Mouse (Mus musculus) forebrain, embryonic 13.5 days (tissue): ENCODE measurements around the gene 1700029P11Rik. TPM values are rescaled to one million over a fixed set of nuclear protein-coding genes. Genes with fewer than 3 reads are reported as not detected.

Source experiments
- ATAC-seq: fragments of 200-750 bp; cut with Nextera tagmentation; 2 replicates; pipeline ENCODE4 v1.8.0; 2017
- H3K27ac ChIP-seq: fragments of 300-500 bp; sonication (generic); 2 replicates; pipeline ENCODE4 v1.5.1; 2015; ENCODE audit warnings: inconsistent platforms, mild to moderate bottlenecking, moderate library complexity
- H3K27me3 ChIP-seq: fragments of 300-500 bp; sonication (generic); 2 replicates; pipeline ENCODE4 v1.6.1; 2015; ENCODE audit warnings: mild to moderate bottlenecking, inconsistent platforms
- H3K36me3 ChIP-seq: fragments of 300-500 bp; sonication (generic); 2 replicates; pipeline ENCODE4 v1.6.1; 2015; ENCODE audit warnings: mild to moderate bottlenecking, inconsistent platforms; ENCODE audit not compliant: poor library complexity, severe bottlenecking
- H3K4me1 ChIP-seq: fragments of 300-500 bp; sonication (generic); 2 replicates; pipeline ENCODE4 v1.6.1; 2015; ENCODE audit warnings: inconsistent platforms
- H3K4me2 ChIP-seq: fragments of 300-500 bp; sonication (generic); 2 replicates; pipeline ENCODE4 v1.6.1; 2015; ENCODE audit warnings: inconsistent platforms, mild to moderate bottlenecking, moderate library complexity
- H3K4me3 ChIP-seq: fragments of 300-500 bp; sonication (generic); 2 replicates; pipeline ENCODE4 v1.5.1; 2015; ENCODE audit warnings: mild to moderate bottlenecking, inconsistent platforms
- H3K9ac ChIP-seq: fragments of 300-500 bp; sonication (generic); 2 replicates; pipeline ENCODE4 v1.6.1; 2015; ENCODE audit warnings: mild to moderate bottlenecking, inconsistent platforms
- H3K9me3 ChIP-seq: fragments of 300-500 bp; sonication (generic); replicated peaks from 2 replicates; pipeline ENCODE4 v1.6.1; 2016; ENCODE audit warnings: inconsistent platforms
- WGBS: fragments of 180-500 bp; shearing (Covaris S2); methylation state at CpG from one replicate; pipeline ENCODE4 v1.1.7; 2015; 5-methylcytosine and 5-hydroxymethylcytosine counted together
- polyA plus RNA-seq: library from polyadenylated mRNA; unstranded; fragments of >200 nt; fragmentation: Nextera tagmentation; extraction: Ambion mirVana; gene quantifications from 2 replicates; pipeline ENCODE4 v1.2.1, GENCODE M21; 2015

Gene 1700029P11Rik
- polyA plus RNA-seq, 1 experiment from 2014 or later, result not detected

DNA sequence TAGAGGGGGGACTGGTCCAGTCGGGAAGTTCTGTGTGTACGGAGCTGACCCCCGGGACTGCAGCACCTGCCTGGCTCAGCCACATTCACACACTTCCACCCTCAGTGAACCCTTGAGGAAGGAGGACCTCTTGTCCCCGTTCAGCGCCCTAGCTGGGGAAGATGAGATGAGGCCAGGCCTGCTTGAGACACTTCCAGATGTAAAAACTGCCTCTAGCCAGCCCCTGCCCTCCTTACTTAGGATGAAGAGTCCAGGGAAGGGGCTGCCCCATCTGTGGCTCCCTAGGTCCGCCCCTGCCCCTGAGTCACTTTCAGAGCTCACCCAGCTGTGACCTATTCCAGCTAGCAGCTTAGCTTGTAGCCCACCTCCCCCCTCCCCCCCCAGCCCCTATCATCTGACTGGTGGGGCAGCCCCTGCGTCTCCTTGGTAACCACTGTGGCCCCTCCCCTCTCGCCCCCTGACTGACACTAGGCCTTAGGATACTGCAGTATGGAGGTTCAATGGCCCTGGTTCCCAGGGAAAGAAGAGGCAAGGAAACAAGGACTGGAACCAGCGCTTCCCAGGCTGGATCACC is 37.1 kb upstream of the 1700029P11Rik start:
- no peak overlapping the region for H3K4me3 ChIP-seq
- H3K27me3 ChIP-seq, result no peaks in the 10 kb centered on the region
- H3K27ac ChIP-seq, result no peak overlapping the region
- no peak for ATAC-seq
- H3K36me3 ChIP-seq, result peaks cover 21% of the 10 kb centered on the region
- no peak overlapping the region for H3K4me2 ChIP-seq
- peaks cover 14% of the 10 kb centered on the region for H3K4me1 ChIP-seq
- 7% methylated on average over 9 of the region's 9 CpGs for WGBS
- H3K9ac ChIP-seq, result 0 out of 2 replicates have a peak overlapping the region, but pooled peaks have one; percentile 10
- H3K9me3 ChIP-seq, result no peaks in the 10 kb centered on the region

- H3K9me3 ChIP-seq, result no peaks in the 10 kb centered on the region
- H3K4me3 ChIP-seq, result no peak overlapping the region
- no peaks in the 10 kb centered on the region for H3K27me3 ChIP-seq
- no peak overlapping the region for H3K4me2 ChIP-seq
- peaks cover 67% of the 10 kb centered on the region for H3K36me3 ChIP-seq
- WGBS, result 86% methylated on average over 10 of the region's 10 CpGs
- H3K4me1 ChIP-seq, result no peaks in the 10 kb centered on the region
- H3K27ac ChIP-seq, result no peak overlapping the region
- no peak overlapping the region for H3K9ac ChIP-seq
- no peak for ATAC-seq
Observed at GRCm38 (mm10) chr15:81949076-81949475, 31.3 kb upstream of the 1700029P11Rik start.

GRCm38 (mm10) chr15:81949476-81950131 is 30.7 kb upstream of the 1700029P11Rik start:
- no peaks in the 10 kb centered on the region for H3K4me1 ChIP-seq
- H3K27me3 ChIP-seq, result no peaks in the 10 kb centered on the region
- no peak overlapping the region for H3K9ac ChIP-seq
- peaks cover 72% of the 10 kb centered on the region for H3K36me3 ChIP-seq
- no peak overlapping the region for H3K4me2 ChIP-seq
- ATAC-seq, result no peak
- no peaks in the 10 kb centered on the region for H3K9me3 ChIP-seq
- 69% methylated on average over 11 of the region's 11 CpGs for WGBS
- no peak overlapping the region for H3K4me3 ChIP-seq
- H3K27ac ChIP-seq, result no peak overlapping the region

- no peak for ATAC-seq
- Histone ChIP-seq H3K4me3 (no peak overlapping the region), H3K27ac (no peak overlapping the region), H3K36me3 (peaks cover 83% of the 10 kb centered on the region), H3K9ac (no peak overlapping the region), H3K9me3 (no peaks in the 10 kb centered on the region), H3K27me3 (no peaks in the 10 kb centered on the region), H3K4me2 (no peak overlapping the region), H3K4me1 (no peaks in the 10 kb centered on the region)
- WGBS, result 92% methylated on average over 5 of the region's 5 CpGs
Observed at GRCm38 (mm10) chr15:81950716-81951115, 29.6 kb upstream of the 1700029P11Rik start.

DNA sequence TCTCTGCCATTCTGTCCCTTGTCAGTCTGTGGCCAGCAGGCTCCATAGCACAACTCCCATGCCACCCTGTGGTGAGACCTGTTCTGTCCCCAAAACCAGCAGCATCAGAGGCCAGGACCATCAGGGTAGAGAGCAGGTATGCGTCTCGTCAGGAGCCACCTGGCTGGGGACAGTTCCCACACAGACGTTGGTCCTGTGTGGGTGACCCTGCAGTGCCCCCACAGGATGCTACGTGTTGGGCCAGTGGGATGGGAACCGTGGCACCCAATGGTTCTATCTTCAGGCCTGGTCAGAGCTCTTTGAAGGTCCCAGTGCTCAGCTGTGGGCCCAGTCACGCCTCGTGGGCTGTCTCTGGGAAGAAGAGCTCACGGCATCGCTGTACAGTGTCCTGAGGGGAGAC is 29.2 kb upstream of the 1700029P11Rik start:
- Histone ChIP-seq H3K4me3 (no peak overlapping the region), H3K27me3 (no peaks in the 10 kb centered on the region), H3K9me3 (no peaks in the 10 kb centered on the region), H3K27ac (no peak overlapping the region), H3K9ac (no peak overlapping the region), H3K36me3 (peaks cover 87% of the 10 kb centered on the region), H3K4me1 (no peaks in the 10 kb centered on the region), H3K4me2 (no peak overlapping the region)
- 93% methylated on average over 9 of the region's 9 CpGs for WGBS
- no peak for ATAC-seq

DNA sequence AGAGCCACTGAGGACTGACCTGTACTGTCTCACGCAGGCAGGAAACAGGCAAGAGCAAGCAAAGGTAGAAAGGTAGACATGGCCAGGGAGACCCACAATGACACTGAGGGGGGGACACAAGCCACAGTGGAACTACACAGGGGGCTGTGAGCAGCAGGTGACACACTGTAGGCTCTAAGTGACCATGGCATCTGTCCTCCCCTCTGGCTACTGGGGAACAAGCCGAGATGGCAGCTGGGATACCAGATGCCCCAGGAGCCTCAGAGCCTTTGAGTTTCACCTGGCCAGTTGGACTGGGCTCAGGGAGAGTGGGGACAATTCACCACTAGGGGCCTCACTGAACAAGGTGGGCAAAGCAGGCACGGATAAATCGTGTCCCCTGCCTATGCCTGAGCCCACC is 28.0 kb upstream of the 1700029P11Rik start:
- 79% methylated on average over 4 of the region's 4 CpGs for WGBS
- Histone ChIP-seq H3K4me3 (no peak overlapping the region), H3K4me2 (no peak overlapping the region), H3K36me3 (peaks cover 78% of the 10 kb centered on the region), H3K27me3 (no peaks in the 10 kb centered on the region), H3K4me1 (no peaks in the 10 kb centered on the region), H3K9ac (no peak overlapping the region), H3K9me3 (no peaks in the 10 kb centered on the region), H3K27ac (no peak overlapping the region)
- no peak for ATAC-seq

- H3K4me3 ChIP-seq, result no peak overlapping the region
- H3K4me2 ChIP-seq, result no peak overlapping the region
- no peak for ATAC-seq
- H3K27ac ChIP-seq, result no peak overlapping the region
- no peaks in the 10 kb centered on the region for H3K9me3 ChIP-seq
- no peaks in the 10 kb centered on the region for H3K27me3 ChIP-seq
- no peak overlapping the region for H3K9ac ChIP-seq
- peaks cover 4% of the 10 kb centered on the region; the same call in 1 of the 2 replicates for H3K4me1 ChIP-seq
- 95% methylated on average over 9 of the region's 9 CpGs for WGBS
- H3K36me3 ChIP-seq, result peaks cover 61% of the 10 kb centered on the region
Observed at GRCm38 (mm10) chr15:81954151-81954583, 26.2 kb upstream of the 1700029P11Rik start.

- no peak overlapping the region for H3K9ac ChIP-seq
- H3K4me3 ChIP-seq, result no peak overlapping the region
- peaks cover 56% of the 10 kb centered on the region for H3K36me3 ChIP-seq
- H3K9me3 ChIP-seq, result no peaks in the 10 kb centered on the region
- no peak overlapping the region for H3K4me2 ChIP-seq
- ATAC-seq, result no peak
- H3K4me1 ChIP-seq, result peaks cover 8% of the 10 kb centered on the region; the same call in 1 of the 2 replicates
- no peak overlapping the region for H3K27ac ChIP-seq
- 91% methylated on average over 6 of the region's 6 CpGs for WGBS
- H3K27me3 ChIP-seq, result no peaks in the 10 kb centered on the region
Observed at GRCm38 (mm10) chr15:81954716-81955115, 25.6 kb upstream of the 1700029P11Rik start.

DNA sequence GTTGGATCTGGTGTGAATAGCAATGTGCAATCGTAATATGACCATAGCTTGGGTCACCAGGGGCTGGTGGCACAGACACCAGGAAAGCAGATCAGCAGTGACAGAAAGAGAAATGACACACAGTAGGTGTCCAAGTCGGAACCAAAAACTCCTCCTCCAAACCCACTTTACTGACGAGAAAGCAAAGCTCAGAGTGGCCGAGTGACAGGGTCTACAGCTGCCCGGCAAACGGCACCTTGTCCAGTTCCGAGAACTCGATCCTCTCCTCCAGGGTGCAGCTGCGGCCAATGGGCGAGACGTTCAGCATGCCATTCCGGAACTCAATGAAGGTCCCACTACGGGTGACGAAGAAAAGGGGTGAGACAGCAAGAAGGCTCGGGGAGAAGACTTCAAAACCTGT is 24.9 kb upstream of the 1700029P11Rik start:
- Histone ChIP-seq H3K9ac (no peak overlapping the region), H3K4me2 (no peak overlapping the region), H3K27ac (no peak overlapping the region), H3K4me1 (peaks cover 14% of the 10 kb centered on the region), H3K36me3 (peaks cover 49% of the 10 kb centered on the region), H3K27me3 (no peaks in the 10 kb centered on the region), H3K4me3 (no peak overlapping the region), H3K9me3 (no peaks in the 10 kb centered on the region)
- 95% methylated on average over 15 of the region's 15 CpGs for WGBS
- ATAC-seq, result no peak

GRCm38 (mm10) chr15:81956457-81956856 is 23.9 kb upstream of the 1700029P11Rik start:
- Histone ChIP-seq H3K36me3 (peaks cover 38% of the 10 kb centered on the region), H3K4me2 (no peak overlapping the region), H3K9ac (no peak overlapping the region), H3K9me3 (no peaks in the 10 kb centered on the region), H3K27ac (no peak overlapping the region), H3K27me3 (no peaks in the 10 kb centered on the region), H3K4me3 (no peak overlapping the region), H3K4me1 (peaks cover 18% of the 10 kb centered on the region)
- 51% methylated on average over 8 of the region's 8 CpGs for WGBS
- ATAC-seq, result no peak

DNA sequence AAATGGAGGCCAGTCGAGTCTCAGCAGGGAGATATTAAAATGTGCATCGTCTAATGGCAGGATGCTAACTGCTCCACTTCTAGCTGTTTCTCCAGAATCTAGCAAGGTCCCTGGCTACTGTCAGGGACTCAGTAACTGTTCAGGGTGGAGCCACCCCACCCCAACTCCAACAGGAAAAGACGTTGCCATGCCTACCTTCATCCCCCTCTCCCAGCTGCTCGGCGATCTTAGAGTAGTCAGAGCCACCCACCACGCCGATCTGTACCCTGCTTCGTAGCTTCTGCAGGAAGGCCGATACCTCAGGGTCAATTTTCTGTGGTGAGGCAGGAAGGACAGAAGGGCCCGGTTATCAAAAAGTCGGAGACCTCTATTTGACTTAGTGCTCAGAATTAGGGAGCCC is 22.7 kb upstream of the 1700029P11Rik start:
- Histone ChIP-seq H3K27me3 (no peaks in the 10 kb centered on the region), H3K36me3 (peaks cover 29% of the 10 kb centered on the region), H3K27ac (no peak overlapping the region), H3K4me2 (no peak overlapping the region), H3K4me1 (peaks cover 18% of the 10 kb centered on the region), H3K9ac (no peak overlapping the region), H3K4me3 (no peak overlapping the region), H3K9me3 (no peaks in the 10 kb centered on the region)
- no peak for ATAC-seq
- 90% methylated on average over 11 of the region's 11 CpGs for WGBS

DNA sequence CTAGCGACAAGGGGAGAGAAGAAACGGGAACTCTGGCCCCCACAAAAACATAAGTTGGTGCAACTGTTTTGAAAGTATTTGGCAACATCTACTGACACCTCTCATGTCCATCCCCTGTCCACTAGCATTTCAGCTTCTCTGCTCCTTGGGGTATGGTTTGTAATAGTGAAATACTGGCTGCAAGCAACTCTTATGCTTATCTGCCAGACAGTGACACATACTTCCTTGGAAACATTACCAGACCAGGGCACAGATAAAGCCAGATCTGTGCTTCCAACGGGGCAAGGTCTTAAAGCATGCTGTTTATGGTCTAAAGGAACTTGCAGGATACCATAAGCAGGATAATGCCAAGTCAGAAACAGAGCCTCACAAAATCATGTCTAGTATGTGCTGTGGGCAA is 21.4 kb upstream of the 1700029P11Rik start:
- Histone ChIP-seq H3K4me1 (peaks cover 18% of the 10 kb centered on the region), H3K9ac (no peak overlapping the region), H3K9me3 (no peaks in the 10 kb centered on the region), H3K4me2 (no peak overlapping the region), H3K27ac (no peak overlapping the region), H3K4me3 (no peak overlapping the region), H3K27me3 (no peaks in the 10 kb centered on the region), H3K36me3 (peaks cover 22% of the 10 kb centered on the region)
- no peak for ATAC-seq
- 93% methylated on average over 3 of the region's 3 CpGs for WGBS
